Mouse (Mus musculus): Measurements from ENCODE around the gene Igfn1. TPM values are rescaled to one million over a fixed set of nuclear protein-coding genes. Genes with fewer than 3 reads are reported as not detected.

Gene Igfn1
- polyA plus RNA-seq, 1 experiment from 2014 or later: not detected

GRCm38 (mm10) chr1:136007211-136008158 is 1.3 kb upstream of the Igfn1 start, which contains the start of gene Tmem9:
TSS of gene Tmem9 (plus strand) at chr1:136008150.
- WGBS: 4% methylated on average over 37 of the region's 37 CpGs
- Histone ChIP-seq H3K4me2 (peak within 1 kb of the TSS; percentile 89), H3K27ac (no peak within 1 kb of the TSS), H3K9me3 (replicated peaks) (no peaks in the 10 kb centered on the region), H3K36me3 (no peaks in the 10 kb centered on the region), H3K27me3 (no peaks in the 10 kb centered on the region), H3K4me3 (peak within 1 kb of the TSS; percentile 52), H3K9ac (peak within 1 kb of the TSS; percentile 54), H3K4me1 (replicated peaks) (peaks cover 12% of the 10 kb centered on the region)
- ATAC-seq (replicated peaks; ENCODE audit: insufficient number of reproducible peaks, insufficient read depth, low FRiP score, low read depth): peak; percentile 85

GRCm38 (mm10) chr1:136001438-136001837 is 4.7 kb downstream of the Igfn1 start:
- no peaks in the 10 kb centered on the region for H3K36me3 ChIP-seq
- H3K27ac ChIP-seq: no peak overlapping the region

DNA sequence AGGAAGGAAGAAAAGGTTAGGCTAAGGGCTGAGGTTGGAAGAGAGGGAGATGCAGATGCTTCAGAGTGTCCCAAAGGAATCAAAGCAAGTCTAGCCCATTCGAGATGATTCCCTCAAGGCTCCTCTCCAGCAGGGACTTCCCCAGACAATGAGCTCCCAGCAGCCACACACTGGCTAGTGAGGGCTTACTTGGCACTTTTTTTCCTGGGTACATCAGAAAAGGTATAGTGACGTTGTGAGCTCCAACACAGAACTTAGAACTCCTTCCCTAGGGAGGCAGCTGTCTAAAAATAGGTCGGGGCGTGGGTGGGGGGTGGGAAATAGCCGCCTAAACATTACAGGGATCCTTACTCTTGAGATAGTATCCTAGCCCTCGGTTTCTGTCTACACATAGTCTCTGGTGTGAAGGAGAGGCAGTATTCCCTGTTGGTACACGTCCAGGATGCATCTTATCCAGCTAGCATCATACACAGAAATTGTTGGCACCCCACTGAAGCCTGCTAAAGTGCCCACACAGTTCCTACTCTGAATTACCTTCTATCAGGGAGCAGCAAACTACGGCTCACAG is 6.3 kb downstream of the Igfn1 start:
- Histone ChIP-seq H3K27me3 (no peaks in the 10 kb centered on the region), H3K4me2 (no peak overlapping the region), H3K4me3 (no peak overlapping the region), H3K36me3 (no peaks in the 10 kb centered on the region), H3K27ac (no peak overlapping the region), H3K4me1 (replicated peaks) (peaks cover 5% of the 10 kb centered on the region), H3K9ac (no peak overlapping the region), H3K9me3 (replicated peaks) (no peaks in the 10 kb centered on the region)
- WGBS: 33% methylated on average over 8 of the region's 8 CpGs
- no peak for ATAC-seq (replicated peaks; ENCODE audit: insufficient number of reproducible peaks, insufficient read depth, low FRiP score, low read depth)

More at GRCm38 (mm10) chr1:136001438-136001837, 4.7 kb downstream of the Igfn1 start:
- Histone ChIP-seq H3K4me1 (replicated peaks) (peaks cover 5% of the 10 kb centered on the region), H3K9me3 (replicated peaks) (no peaks in the 10 kb centered on the region), H3K9ac (no peak overlapping the region), H3K4me3 (no peak overlapping the region), H3K27me3 (no peaks in the 10 kb centered on the region), H3K4me2 (no peak overlapping the region)
- 88% methylated on average over 2 of the region's 2 CpGs for WGBS
- no peak for ATAC-seq (replicated peaks; ENCODE audit: insufficient number of reproducible peaks, insufficient read depth, low FRiP score, low read depth)

- H3K4me2 ChIP-seq: no peak overlapping the region
- H3K4me1 ChIP-seq (replicated peaks): peaks cover 8% of the 10 kb centered on the region
- H3K9ac ChIP-seq: no peak overlapping the region
- WGBS: 51% methylated on average over 7 of the region's 7 CpGs
- no peak overlapping the region for H3K27ac ChIP-seq
- ATAC-seq (replicated peaks; ENCODE audit: insufficient number of reproducible peaks, insufficient read depth, low FRiP score, low read depth): no peak
- H3K4me3 ChIP-seq: no peak overlapping the region
- H3K27me3 ChIP-seq: no peaks in the 10 kb centered on the region
- no peaks in the 10 kb centered on the region for H3K36me3 ChIP-seq
- H3K9me3 ChIP-seq (replicated peaks): no peaks in the 10 kb centered on the region
Measured at GRCm38 (mm10) chr1:135997537-135997936, 8.6 kb downstream of the Igfn1 start.

- no peak for ATAC-seq (replicated peaks; ENCODE audit: insufficient number of reproducible peaks, insufficient read depth, low FRiP score, low read depth)
- H3K4me1 ChIP-seq (replicated peaks): 0 out of 2 replicates have a peak, but pooled peaks cover 3% of the 10 kb centered on the region
- 78% methylated on average over 4 of the region's 4 CpGs for WGBS
Measured at GRCm38 (mm10) chr1:135993470-135993869, 12.7 kb downstream of the Igfn1 start.

GRCm38 (mm10) chr1:135989876-135990275 is 16.3 kb downstream of the Igfn1 start:
- H3K9me3 ChIP-seq (replicated peaks): no peaks in the 10 kb centered on the region
- no peak overlapping the region for H3K4me3 ChIP-seq
- ATAC-seq (replicated peaks; ENCODE audit: insufficient number of reproducible peaks, insufficient read depth, low FRiP score, low read depth): no peak
- H3K36me3 ChIP-seq: no peaks in the 10 kb centered on the region
- H3K4me2 ChIP-seq: no peak overlapping the region
- H3K4me1 ChIP-seq (replicated peaks): 0 out of 2 replicates have a peak, but pooled peaks cover 3% of the 10 kb centered on the region
- 0 out of 2 replicates have a peak, but pooled peaks cover 2% of the 10 kb centered on the region for H3K27me3 ChIP-seq
- H3K9ac ChIP-seq: no peak overlapping the region
- H3K27ac ChIP-seq: no peak overlapping the region

More at GRCm38 (mm10) chr1:135993470-135993869, 12.7 kb downstream of the Igfn1 start:
- Histone ChIP-seq H3K4me3 (no peak overlapping the region), H3K9ac (no peak overlapping the region), H3K4me2 (no peak overlapping the region), H3K27me3 (0 out of 2 replicates have a peak, but pooled peaks cover 2% of the 10 kb centered on the region), H3K9me3 (replicated peaks) (no peaks in the 10 kb centered on the region), H3K27ac (no peak overlapping the region), H3K36me3 (no peaks in the 10 kb centered on the region)

DNA sequence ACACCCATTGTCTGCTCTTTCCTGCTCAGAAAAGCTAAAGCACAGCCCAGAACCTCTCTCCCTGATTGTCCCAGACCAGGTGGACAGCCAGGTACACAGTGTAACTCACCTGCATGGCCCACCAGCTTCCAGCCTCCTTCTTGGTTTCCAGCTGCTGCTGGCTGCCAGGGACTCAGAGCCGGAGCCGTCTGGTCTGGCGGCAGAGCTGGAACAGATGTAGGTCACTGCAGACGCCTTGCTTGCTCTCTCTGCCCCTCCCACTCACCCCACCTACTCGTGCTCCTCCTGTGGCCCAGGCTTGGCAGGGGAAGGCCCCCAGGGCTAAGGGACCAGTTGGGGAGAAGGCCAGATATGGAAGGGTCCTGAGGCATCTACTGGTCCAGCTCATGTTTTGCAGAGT is 22.0 kb downstream of the Igfn1 start:
- 27% methylated on average over 5 of the region's 5 CpGs for WGBS
- no peak for ATAC-seq (replicated peaks; ENCODE audit: insufficient number of reproducible peaks, insufficient read depth, low FRiP score, low read depth)
- Histone ChIP-seq H3K4me2 (no peak overlapping the region), H3K9ac (no peak overlapping the region), H3K4me3 (no peak overlapping the region), H3K27ac (no peak overlapping the region), H3K9me3 (replicated peaks) (no peaks in the 10 kb centered on the region), H3K36me3 (no peaks in the 10 kb centered on the region), H3K27me3 (0 out of 2 replicates have a peak, but pooled peaks cover 1% of the 10 kb centered on the region), H3K4me1 (replicated peaks) (no peaks in the 10 kb centered on the region)

DNA sequence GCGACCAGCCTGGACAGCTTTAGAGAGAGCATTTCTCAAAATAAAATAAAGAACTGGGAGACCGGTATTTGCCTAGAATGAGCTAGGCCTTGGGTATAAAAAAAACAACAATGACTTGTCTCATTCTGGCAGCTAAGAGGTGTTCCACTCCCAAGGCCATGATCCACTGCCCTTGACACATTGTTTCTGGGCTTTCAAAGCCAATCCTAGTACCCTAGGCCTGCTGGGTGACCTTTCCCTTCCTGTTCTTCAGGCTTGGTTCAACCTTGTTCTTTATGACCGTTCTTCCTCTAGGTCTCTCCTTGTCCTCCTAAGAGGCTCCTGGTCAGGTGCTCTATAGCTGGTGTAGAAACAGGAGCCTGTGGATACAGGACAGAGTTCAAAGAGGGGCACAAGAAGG is 33.6 kb downstream of the Igfn1 start:
- Histone ChIP-seq H3K27ac (no peak overlapping the region), H3K4me1 (replicated peaks) (no peaks in the 10 kb centered on the region), H3K4me3 (no peak overlapping the region), H3K4me2 (no peak overlapping the region), H3K27me3 (0 out of 2 replicates have a peak, but pooled peaks cover 6% of the 10 kb centered on the region), H3K9ac (no peak overlapping the region), H3K9me3 (replicated peaks) (no peaks in the 10 kb centered on the region), H3K36me3 (no peaks in the 10 kb centered on the region)
- 83% methylated on average over 3 of the region's 3 CpGs for WGBS
- no peak for ATAC-seq (replicated peaks; ENCODE audit: insufficient number of reproducible peaks, insufficient read depth, low FRiP score, low read depth)

DNA sequence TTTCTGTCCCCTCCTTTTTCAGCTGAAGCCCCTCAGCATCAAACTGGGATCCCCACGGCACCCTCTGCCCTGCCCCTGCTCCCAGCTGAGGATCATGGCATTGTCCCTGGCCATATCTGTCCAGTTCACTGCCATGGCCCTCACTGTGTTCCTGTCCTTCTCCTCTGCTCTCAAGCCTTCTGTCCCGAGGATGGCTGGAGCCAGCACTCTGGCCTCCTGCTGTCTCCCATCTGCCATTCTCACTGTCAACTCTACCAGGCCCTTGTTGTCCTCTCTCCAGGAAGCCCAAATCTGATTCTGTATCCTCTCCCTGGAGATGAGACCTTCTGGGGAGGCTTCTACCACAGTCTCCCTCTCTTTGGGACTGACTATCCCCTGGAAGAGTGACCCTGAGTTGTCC is 35.7 kb downstream of the Igfn1 start:
- H3K4me3 ChIP-seq: no peak overlapping the region
- no peaks in the 10 kb centered on the region for H3K36me3 ChIP-seq
- H3K9ac ChIP-seq: no peak overlapping the region
- 0 out of 2 replicates have a peak, but pooled peaks cover 12% of the 10 kb centered on the region for H3K27me3 ChIP-seq
- 31% methylated on average over 2 of the region's 2 CpGs for WGBS
- H3K4me1 ChIP-seq (replicated peaks): no peaks in the 10 kb centered on the region
- no peak overlapping the region for H3K4me2 ChIP-seq
- no peak for ATAC-seq (replicated peaks; ENCODE audit: insufficient number of reproducible peaks, insufficient read depth, low FRiP score, low read depth)
- H3K9me3 ChIP-seq (replicated peaks): no peaks in the 10 kb centered on the region
- no peak overlapping the region for H3K27ac ChIP-seq

DNA sequence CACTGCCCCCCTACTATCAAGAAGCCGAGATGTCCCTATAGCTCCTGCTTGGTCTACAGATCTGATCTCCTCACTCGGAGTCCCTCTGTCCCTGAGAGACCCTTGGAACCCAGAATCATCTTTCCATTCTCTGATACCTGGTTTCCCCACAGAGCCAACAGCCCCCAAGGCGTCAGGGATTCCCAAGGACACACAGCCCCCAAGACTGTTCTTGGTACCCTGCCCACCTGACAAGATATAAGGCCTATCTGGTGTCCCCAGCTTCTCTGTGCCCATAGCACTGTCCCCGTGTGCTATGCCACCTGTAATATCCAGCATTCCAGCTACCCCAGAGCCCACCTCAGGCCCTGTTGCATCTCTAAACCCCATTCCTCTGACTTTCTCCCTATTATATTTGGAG is 38.4 kb downstream of the Igfn1 start:
- Histone ChIP-seq H3K36me3 (no peaks in the 10 kb centered on the region), H3K4me1 (replicated peaks) (no peaks in the 10 kb centered on the region), H3K27ac (no peak overlapping the region), H3K9ac (no peak overlapping the region), H3K4me3 (no peak overlapping the region), H3K9me3 (replicated peaks) (no peaks in the 10 kb centered on the region), H3K4me2 (no peak overlapping the region), H3K27me3 (peaks cover 22% of the 10 kb centered on the region)
- WGBS: 67% methylated on average over 4 of the region's 4 CpGs
- no peak for ATAC-seq (replicated peaks; ENCODE audit: insufficient number of reproducible peaks, insufficient read depth, low FRiP score, low read depth)

DNA sequence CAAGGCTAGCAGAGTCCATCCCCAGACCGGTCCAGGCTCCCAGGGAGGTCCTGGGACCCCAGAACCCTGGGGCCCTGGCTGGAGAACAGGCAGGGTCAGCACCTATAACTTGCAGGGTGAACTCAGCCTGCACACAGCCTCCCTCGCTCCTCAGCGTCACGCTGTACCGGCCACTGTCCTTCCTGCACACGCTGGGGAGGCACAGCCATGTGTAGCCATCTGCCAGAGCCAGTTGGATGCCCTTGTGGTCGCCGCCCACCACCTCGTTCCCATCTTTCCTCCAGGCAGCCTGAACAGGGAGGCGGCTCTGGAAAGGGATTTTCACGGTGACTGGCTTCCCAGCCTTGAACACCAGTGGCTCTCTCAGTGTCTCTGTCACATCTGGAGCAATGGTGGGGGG is 41.6 kb downstream of the Igfn1 start:
- WGBS: 71% methylated on average over 11 of the region's 11 CpGs

More for the DNA sequence above, 41.6 kb downstream of the Igfn1 start:
- Histone ChIP-seq H3K4me2 (no peak overlapping the region), H3K4me3 (no peak overlapping the region), H3K4me1 (replicated peaks) (no peaks in the 10 kb centered on the region), H3K36me3 (no peaks in the 10 kb centered on the region), H3K9me3 (replicated peaks) (no peaks in the 10 kb centered on the region), H3K27ac (no peak overlapping the region), H3K9ac (no peak overlapping the region), H3K27me3 (peaks cover 28% of the 10 kb centered on the region)
- no peak for ATAC-seq (replicated peaks; ENCODE audit: insufficient number of reproducible peaks, insufficient read depth, low FRiP score, low read depth)

Data from heart, embryonic 15.5 days (tissue).